Mouse (Mus musculus): ENCODE measurements around the gene Pde4dip. TPM values are rescaled to one million over a fixed set of nuclear protein-coding genes. Genes with fewer than 3 reads are reported as not detected.

Gene Pde4dip
- polyA plus RNA-seq, 1 experiment from 2014 or later = 27.5 TPM

DNA sequence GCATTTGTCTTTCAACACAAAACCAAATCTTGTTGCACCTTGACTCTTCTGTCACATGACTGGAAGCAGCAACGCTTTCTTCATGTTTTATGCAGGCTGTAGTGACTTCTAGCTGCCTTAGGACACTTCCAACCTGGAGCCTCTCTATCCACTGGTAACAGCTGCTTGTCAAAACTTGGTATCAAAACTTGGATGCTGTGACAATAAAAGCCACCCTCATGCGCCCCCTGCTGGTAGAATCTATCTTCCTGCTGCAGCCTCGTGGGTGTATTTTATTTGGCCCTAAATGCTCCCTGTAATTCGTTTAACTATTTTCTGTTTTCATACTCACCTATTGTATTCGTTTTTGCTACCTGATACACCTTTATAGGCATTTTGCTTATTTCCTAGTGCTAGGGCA, 9.3 kb downstream of the Pde4dip start:
- no peak overlapping the region for H3K4me3 ChIP-seq (ENCODE audit: low read depth, low read length)
- no peaks in the 10 kb centered on the region for H3K4me1 ChIP-seq (replicated peaks; ENCODE audit: control insufficient read depth, insufficient read depth, low read length)
- H3K36me3 ChIP-seq (ENCODE audit: control insufficient read depth, insufficient read depth, low read length) = no peaks in the 10 kb centered on the region
- no peaks in the 10 kb centered on the region for H3K9me3 ChIP-seq (ENCODE audit: control insufficient read depth, low read length)
- ATAC-seq (ENCODE audit: low FRiP score) (peak; percentile 35; the same call in 1 of the 2 replicates), DNase-seq (ENCODE audit: low spot score) (peak; percentile 85)
- H3K4me2 ChIP-seq (replicated peaks; ENCODE audit: low read depth, low read length) = no peak overlapping the region
- no peak overlapping the region for H3K9ac ChIP-seq (ENCODE audit: low read depth, low read length)
- 16% methylated on average over 5 of the region's 5 CpGs for WGBS
- no peaks in the 10 kb centered on the region for H3K27me3 ChIP-seq (ENCODE audit: control insufficient read depth, insufficient read depth, low read length)
- no peak overlapping the region for H3K27ac ChIP-seq (ENCODE audit: low read depth, low read length)

DNA sequence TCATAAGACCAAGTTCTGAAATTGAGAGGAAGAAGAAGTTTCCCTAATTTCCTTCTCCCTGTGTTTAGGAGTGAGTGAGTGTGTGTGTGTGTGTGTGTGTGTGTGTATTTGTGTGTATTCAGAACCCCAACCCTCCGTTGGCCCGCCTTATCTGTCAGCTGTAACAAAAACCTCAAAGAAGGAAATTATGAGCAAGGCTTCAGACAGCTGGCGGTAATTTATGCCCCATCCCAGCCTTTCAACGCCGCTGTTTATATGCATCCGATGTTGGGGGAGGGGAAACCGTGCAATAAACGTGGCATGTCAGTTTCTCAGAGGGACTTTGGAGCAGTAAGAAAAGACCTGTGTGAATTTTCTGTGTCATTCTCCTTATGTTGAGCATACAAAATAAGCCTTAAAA, 12.2 kb downstream of the Pde4dip start:
- ATAC-seq (ENCODE audit: low FRiP score) (no peak), DNase-seq (ENCODE audit: low spot score) (peak; percentile 40)
- H3K27me3 ChIP-seq (ENCODE audit: control insufficient read depth, insufficient read depth, low read length) = no peaks in the 10 kb centered on the region
- no peak overlapping the region for H3K4me3 ChIP-seq (ENCODE audit: low read depth, low read length)
- 28% methylated on average over 8 of the region's 8 CpGs for WGBS
- H3K4me1 ChIP-seq (replicated peaks; ENCODE audit: control insufficient read depth, insufficient read depth, low read length) = no peaks in the 10 kb centered on the region
- H3K27ac ChIP-seq (ENCODE audit: low read depth, low read length) = no peak overlapping the region
- no peak overlapping the region for H3K4me2 ChIP-seq (replicated peaks; ENCODE audit: low read depth, low read length)
- H3K9me3 ChIP-seq (ENCODE audit: control insufficient read depth, low read length) = no peaks in the 10 kb centered on the region
- H3K36me3 ChIP-seq (ENCODE audit: control insufficient read depth, insufficient read depth, low read length) = no peaks in the 10 kb centered on the region
- H3K9ac ChIP-seq (ENCODE audit: low read depth, low read length) = no peak overlapping the region

DNA sequence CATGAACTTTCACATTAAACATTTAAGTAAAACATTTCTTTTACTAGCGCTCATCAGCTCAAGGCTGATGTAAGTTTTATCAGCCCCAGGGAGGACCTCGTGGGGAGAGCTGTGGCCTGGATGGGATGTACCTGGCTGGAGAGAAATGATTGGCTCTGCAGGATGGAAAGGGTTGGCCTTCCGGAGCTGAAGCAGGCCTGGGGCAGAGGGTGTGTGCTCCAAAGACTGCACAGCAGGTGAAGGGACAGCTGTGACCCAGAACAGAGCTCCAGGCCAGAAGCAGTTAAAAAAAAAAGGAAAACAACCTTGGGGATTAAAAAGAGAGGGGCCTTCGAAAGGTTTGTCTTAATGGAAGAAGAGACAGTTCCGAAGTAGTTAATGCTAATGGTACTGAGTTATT, 13.7 kb downstream of the Pde4dip start:
- Histone ChIP-seq H3K4me2 (replicated peaks; ENCODE audit: low read depth, low read length) (no peak overlapping the region), H3K4me3 (ENCODE audit: low read depth, low read length) (no peak overlapping the region), H3K27me3 (ENCODE audit: control insufficient read depth, insufficient read depth, low read length) (no peaks in the 10 kb centered on the region), H3K9ac (ENCODE audit: low read depth, low read length) (no peak overlapping the region), H3K36me3 (ENCODE audit: control insufficient read depth, insufficient read depth, low read length) (no peaks in the 10 kb centered on the region), H3K27ac (ENCODE audit: low read depth, low read length) (no peak overlapping the region), H3K4me1 (replicated peaks; ENCODE audit: control insufficient read depth, insufficient read depth, low read length) (no peaks in the 10 kb centered on the region), H3K9me3 (ENCODE audit: control insufficient read depth, low read length) (no peaks in the 10 kb centered on the region)
- ATAC-seq (ENCODE audit: low FRiP score) (no peak), DNase-seq (ENCODE audit: low spot score) (no peak)
- 22% methylated on average over 5 of the region's 5 CpGs for WGBS

DNA sequence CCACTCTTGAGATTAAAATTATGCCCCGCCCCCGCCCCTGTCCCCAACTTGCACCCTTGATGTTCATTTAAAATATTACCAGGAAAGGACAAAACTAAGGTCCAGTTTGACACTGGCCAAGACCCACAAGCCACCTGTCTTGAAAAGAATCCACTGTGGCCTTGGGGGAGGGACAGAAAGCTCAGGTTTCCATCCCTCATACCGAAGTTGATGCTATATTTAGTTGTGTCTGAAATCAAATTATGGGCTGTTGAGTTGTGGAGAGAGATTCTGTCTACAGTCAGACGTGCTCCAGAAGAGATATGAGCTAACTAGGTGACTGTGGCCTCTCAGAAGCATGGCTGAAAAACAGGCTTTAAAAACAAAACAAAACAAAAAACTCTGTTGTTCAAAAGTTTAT, 18.8 kb downstream of the Pde4dip start:
- Histone ChIP-seq H3K27me3 (ENCODE audit: control insufficient read depth, insufficient read depth, low read length) (peaks cover 13% of the 10 kb centered on the region), H3K27ac (ENCODE audit: low read depth, low read length) (no peak overlapping the region), H3K4me2 (replicated peaks; ENCODE audit: low read depth, low read length) (no peak overlapping the region), H3K4me1 (replicated peaks; ENCODE audit: control insufficient read depth, insufficient read depth, low read length) (0 out of 2 replicates have a peak, but pooled peaks cover 2% of the 10 kb centered on the region), H3K9ac (ENCODE audit: low read depth, low read length) (no peak overlapping the region), H3K36me3 (ENCODE audit: control insufficient read depth, insufficient read depth, low read length) (no peaks in the 10 kb centered on the region), H3K9me3 (ENCODE audit: control insufficient read depth, low read length) (no peaks in the 10 kb centered on the region), H3K4me3 (ENCODE audit: low read depth, low read length) (no peak overlapping the region)
- DNase-seq (ENCODE audit: low spot score) = no peak
- ATAC-seq (ENCODE audit: low FRiP score) = no peak
- 83% methylated on average over 4 of the region's 4 CpGs for WGBS

DNA sequence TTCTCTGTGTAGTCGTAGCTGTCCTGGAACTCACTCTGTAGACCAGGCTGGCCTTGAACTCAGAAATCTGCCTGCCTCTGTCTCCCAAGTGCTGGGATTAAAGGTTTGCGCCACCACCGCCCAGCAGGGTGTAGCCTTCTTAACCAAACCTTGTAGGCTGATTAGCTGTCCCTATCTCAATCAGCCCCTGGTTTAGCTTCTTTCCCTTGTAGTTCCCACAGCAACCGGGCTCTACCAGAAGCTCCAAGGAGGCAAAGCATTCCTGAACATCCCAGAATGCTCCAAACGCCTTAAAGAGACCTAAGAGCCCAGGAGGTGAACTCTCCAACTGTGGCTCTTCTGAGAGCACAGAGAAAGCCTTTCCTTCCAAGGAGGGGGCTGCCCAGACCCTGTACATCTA, 19.8 kb downstream of the Pde4dip start:
- DNase-seq (ENCODE audit: low spot score) (no peak), ATAC-seq (ENCODE audit: low FRiP score) (no peak)
- no peak overlapping the region for H3K27ac ChIP-seq (ENCODE audit: low read depth, low read length)
- peaks cover 13% of the 10 kb centered on the region for H3K27me3 ChIP-seq (ENCODE audit: control insufficient read depth, insufficient read depth, low read length)
- no peak overlapping the region for H3K4me2 ChIP-seq (replicated peaks; ENCODE audit: low read depth, low read length)
- 57% methylated on average over 5 of the region's 5 CpGs for WGBS
- H3K9me3 ChIP-seq (ENCODE audit: control insufficient read depth, low read length) = no peaks in the 10 kb centered on the region
- H3K9ac ChIP-seq (ENCODE audit: low read depth, low read length) = no peak overlapping the region
- no peaks in the 10 kb centered on the region for H3K36me3 ChIP-seq (ENCODE audit: control insufficient read depth, insufficient read depth, low read length)
- H3K4me1 ChIP-seq (replicated peaks; ENCODE audit: control insufficient read depth, insufficient read depth, low read length) = 0 out of 2 replicates have a peak, but pooled peaks cover 2% of the 10 kb centered on the region
- H3K4me3 ChIP-seq (ENCODE audit: low read depth, low read length) = no peak overlapping the region

DNA sequence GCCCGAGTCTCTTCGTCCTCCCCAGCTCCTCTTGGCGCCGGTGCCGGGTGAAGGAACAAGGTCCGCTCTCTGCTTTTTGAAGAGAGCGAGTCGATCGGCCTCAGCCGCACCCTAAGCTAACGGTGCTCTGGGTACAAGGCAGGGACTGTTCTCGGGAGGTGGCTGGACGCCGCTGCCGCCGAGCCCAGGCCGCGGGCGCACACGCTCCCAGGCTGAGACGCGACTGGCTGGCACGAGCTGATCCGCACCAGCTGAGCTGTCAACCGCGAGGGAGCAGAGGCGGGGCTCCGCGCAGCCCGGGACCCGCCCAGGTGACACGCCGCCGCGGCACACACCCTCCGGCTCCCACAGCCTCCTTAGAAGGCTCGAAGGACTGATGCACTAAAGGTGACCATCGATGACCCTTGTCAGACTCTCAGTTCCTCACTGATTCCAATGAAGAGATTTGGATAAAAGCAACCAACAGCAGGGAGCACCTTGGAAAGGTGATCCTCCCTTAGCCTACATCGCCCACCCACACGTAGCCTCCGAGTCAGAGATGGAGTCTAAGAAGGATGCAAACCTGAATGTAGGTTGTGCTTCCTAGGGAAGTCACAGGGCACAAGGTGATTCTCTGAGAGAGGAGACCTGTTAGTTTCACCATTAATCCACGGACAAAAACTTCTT, 20.4 kb downstream of the Pde4dip start:
- peak overlapping the region; percentile 95 for H3K4me2 ChIP-seq (replicated peaks; ENCODE audit: low read depth, low read length)
- H3K36me3 ChIP-seq (ENCODE audit: control insufficient read depth, insufficient read depth, low read length) = no peaks in the 10 kb centered on the region
- H3K9me3 ChIP-seq (ENCODE audit: control insufficient read depth, low read length) = no peaks in the 10 kb centered on the region
- no peak overlapping the region for H3K27ac ChIP-seq (ENCODE audit: low read depth, low read length)
- DNase-seq (ENCODE audit: low spot score) (peak; percentile 64), ATAC-seq (ENCODE audit: low FRiP score) (peak; percentile 90)
- 0 out of 2 replicates have a peak, but pooled peaks cover 2% of the 10 kb centered on the region for H3K4me1 ChIP-seq (replicated peaks; ENCODE audit: control insufficient read depth, insufficient read depth, low read length)
- H3K9ac ChIP-seq (ENCODE audit: low read depth, low read length) = peak overlapping the region; percentile 61
- WGBS = 3% methylated on average over 42 of the region's 42 CpGs
- H3K27me3 ChIP-seq (ENCODE audit: control insufficient read depth, insufficient read depth, low read length) = peaks cover 13% of the 10 kb centered on the region
- H3K4me3 ChIP-seq (ENCODE audit: low read depth, low read length) = peak overlapping the region; percentile 51

DNA sequence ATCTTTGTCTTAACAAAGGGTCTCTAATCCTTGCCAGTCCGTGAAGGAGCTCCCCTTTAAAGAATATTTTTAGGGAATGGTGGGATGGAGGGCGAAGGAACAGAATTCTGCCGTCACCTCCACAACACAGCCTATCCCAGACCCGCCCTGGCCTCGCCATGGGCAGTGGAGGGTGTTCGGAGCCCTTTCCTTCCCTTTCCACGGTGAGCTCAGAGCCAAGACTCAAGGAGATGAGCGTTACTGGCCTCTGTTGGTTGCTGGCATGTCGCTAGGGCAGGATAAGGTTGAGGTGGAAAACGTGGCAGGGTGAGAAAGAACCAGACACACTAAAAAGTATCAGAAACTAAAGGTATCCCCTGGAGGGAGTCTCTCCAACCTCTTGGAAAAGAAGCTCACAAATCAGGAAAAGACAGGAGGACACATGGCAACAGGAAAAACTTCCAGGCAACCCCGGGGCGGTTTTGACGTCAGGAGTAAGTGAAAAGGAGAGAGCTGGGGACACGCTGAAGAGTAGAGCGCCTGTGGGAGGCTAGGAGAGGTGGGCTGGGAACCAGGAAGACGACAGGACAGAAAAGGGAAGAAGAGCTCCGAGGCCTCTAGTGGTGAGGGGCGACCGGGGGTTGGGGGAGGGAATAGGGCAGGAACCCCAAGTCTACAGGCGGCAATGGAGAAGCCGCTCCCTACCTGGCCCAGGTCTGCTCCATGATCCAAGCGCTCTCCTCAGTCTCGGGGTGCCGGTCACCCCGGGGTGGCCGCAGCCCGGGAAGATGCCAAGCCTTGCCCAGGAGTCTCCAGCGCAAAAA, 21.1 kb downstream of the Pde4dip start:
- H3K27me3 ChIP-seq (ENCODE audit: control insufficient read depth, insufficient read depth, low read length) = peaks cover 13% of the 10 kb centered on the region

DNA sequence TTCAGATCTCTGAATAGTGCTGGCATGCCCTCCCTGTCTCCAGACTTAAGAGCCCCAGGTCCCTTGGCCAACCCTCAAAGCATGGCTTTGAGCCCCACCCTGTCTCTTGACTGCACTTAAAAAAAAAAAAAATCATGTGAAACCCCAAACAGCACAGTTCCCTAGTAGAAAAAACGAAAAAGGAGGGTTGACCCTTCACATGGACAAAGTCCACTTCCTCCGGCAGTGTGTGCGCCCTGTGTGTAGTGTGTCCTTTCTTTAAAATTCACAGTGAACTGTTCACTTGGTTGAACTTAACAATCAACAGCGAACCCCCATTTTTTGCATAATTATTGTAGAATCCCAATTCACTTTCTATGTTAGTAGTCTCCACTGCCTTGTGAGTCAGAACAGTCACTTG, 21.8 kb downstream of the Pde4dip start:
- H3K9me3 ChIP-seq (ENCODE audit: control insufficient read depth, low read length) = no peaks in the 10 kb centered on the region
- no peak overlapping the region for H3K27ac ChIP-seq (ENCODE audit: low read depth, low read length)
- no peak overlapping the region for H3K9ac ChIP-seq (ENCODE audit: low read depth, low read length)
- H3K36me3 ChIP-seq (ENCODE audit: control insufficient read depth, insufficient read depth, low read length) = no peaks in the 10 kb centered on the region
- H3K27me3 ChIP-seq (ENCODE audit: control insufficient read depth, insufficient read depth, low read length) = peaks cover 13% of the 10 kb centered on the region
- H3K4me2 ChIP-seq (replicated peaks; ENCODE audit: low read depth, low read length) = 0 out of 2 replicates have a peak overlapping the region, but pooled peaks have one; percentile 95
- 0 out of 2 replicates have a peak, but pooled peaks cover 2% of the 10 kb centered on the region for H3K4me1 ChIP-seq (replicated peaks; ENCODE audit: control insufficient read depth, insufficient read depth, low read length)
- WGBS = 70% methylated on average over 4 of the region's 4 CpGs
- DNase-seq (ENCODE audit: low spot score) (no peak), ATAC-seq (ENCODE audit: low FRiP score) (no peak)
- H3K4me3 ChIP-seq (ENCODE audit: low read depth, low read length) = no peak overlapping the region

More for the DNA sequence above, 21.1 kb downstream of the Pde4dip start:
- 0 out of 2 replicates have a peak, but pooled peaks cover 2% of the 10 kb centered on the region for H3K4me1 ChIP-seq (replicated peaks; ENCODE audit: control insufficient read depth, insufficient read depth, low read length)
- ATAC-seq (ENCODE audit: low FRiP score) = peak; percentile 66
- H3K9ac ChIP-seq (ENCODE audit: low read depth, low read length) = peak overlapping the region; percentile 61
- no peak overlapping the region for H3K27ac ChIP-seq (ENCODE audit: low read depth, low read length)
- H3K4me2 ChIP-seq (replicated peaks; ENCODE audit: low read depth, low read length) = peak overlapping the region; percentile 95
- peak overlapping the region; percentile 51 for H3K4me3 ChIP-seq (ENCODE audit: low read depth, low read length)
- 5% methylated on average over 28 of the region's 28 CpGs for WGBS
- no peaks in the 10 kb centered on the region for H3K36me3 ChIP-seq (ENCODE audit: control insufficient read depth, insufficient read depth, low read length)
- no peaks in the 10 kb centered on the region for H3K9me3 ChIP-seq (ENCODE audit: control insufficient read depth, low read length)
- DNase-seq (ENCODE audit: low spot score) = peak; percentile 45

Data from hindbrain, embryonic 11.5 days (tissue).